Mouse (Mus musculus): ENCODE data around the gene Tmem109. TPM values are rescaled to one million over a fixed set of nuclear protein-coding genes. Genes with fewer than 3 reads are reported as not detected.

The Tmem109 gene
- 61.9 and 63.5 TPM in 2 replicates for polyA plus RNA-seq (2012; rRNA removed)

- peaks cover 14% of the 10 kb centered on the region for H3K4me1 ChIP-seq (ENCODE audit: control insufficient read depth, insufficient read depth, low read length)
- peak within 1 kb of the TSS; percentile 90 for H3K27ac ChIP-seq (ENCODE audit: insufficient read depth, low read length)
- H3K4me3 ChIP-seq (ENCODE audit: insufficient read depth, low read length): peak within 1 kb of the TSS; percentile 60
- TF ChIP-seq CTCF (IDR thresholded peaks at IDR 0.05; ENCODE audit: extremely low read depth, insufficient read depth, low read length) (peak; percentile 30; the same call in 1 of the 2 replicates), POLR2A (IDR thresholded peaks at IDR 0.05; ENCODE audit: extremely low read depth, insufficient read depth, low read length) (peak; percentile 60)
Measured at GRCm38 (mm10) chr19:10881426-10882154, at the start of gene Tmem109. Tmem109 (minus strand) TSS chr19:10882001.

- Histone ChIP-seq H3K4me1 (ENCODE audit: control insufficient read depth, insufficient read depth, low read length) (no peaks in the 10 kb centered on the region; the same call in 1 of the 2 replicates), H3K27ac (ENCODE audit: insufficient read depth, low read length) (no peak overlapping the region), H3K4me3 (ENCODE audit: insufficient read depth, low read length) (no peak overlapping the region)
- TF ChIP-seq POLR2A (IDR thresholded peaks at IDR 0.05; ENCODE audit: extremely low read depth, insufficient read depth, low read length) (no peak), CTCF (IDR thresholded peaks at IDR 0.05; ENCODE audit: extremely low read depth, insufficient read depth, low read length) (no peak)
Measured at GRCm38 (mm10) chr19:10930641-10931040, 48.8 kb upstream of the Tmem109 start.

- TF ChIP-seq POLR2A (IDR thresholded peaks at IDR 0.05; ENCODE audit: extremely low read depth, insufficient read depth, low read length) (no peak), CTCF (IDR thresholded peaks at IDR 0.05; ENCODE audit: extremely low read depth, insufficient read depth, low read length) (no peak)
- H3K27ac ChIP-seq (ENCODE audit: insufficient read depth, low read length): no peak overlapping the region
- no peak overlapping the region for H3K4me3 ChIP-seq (ENCODE audit: insufficient read depth, low read length)
- H3K4me1 ChIP-seq (ENCODE audit: control insufficient read depth, insufficient read depth, low read length): no peaks in the 10 kb centered on the region
Measured at GRCm38 (mm10) chr19:10926666-10927065, 44.9 kb upstream of the Tmem109 start.

- H3K27ac ChIP-seq (ENCODE audit: insufficient read depth, low read length): no peak overlapping the region; the same call in 1 of the 2 replicates
- no peak for TF ChIP-seq CTCF (IDR thresholded peaks at IDR 0.05; ENCODE audit: extremely low read depth, insufficient read depth, low read length)
- no peak for TF ChIP-seq POLR2A (IDR thresholded peaks at IDR 0.05; ENCODE audit: extremely low read depth, insufficient read depth, low read length)
Measured at GRCm38 (mm10) chr19:10926123-10926621, 44.4 kb upstream of the Tmem109 start.

GRCm38 (mm10) chr19:10924220-10924619 is 42.4 kb upstream of the Tmem109 start:
- Histone ChIP-seq H3K4me3 (ENCODE audit: insufficient read depth, low read length) (no peak overlapping the region), H3K4me1 (ENCODE audit: control insufficient read depth, insufficient read depth, low read length) (no peaks in the 10 kb centered on the region), H3K27ac (ENCODE audit: insufficient read depth, low read length) (no peak overlapping the region)
- TF ChIP-seq CTCF (IDR thresholded peaks at IDR 0.05; ENCODE audit: extremely low read depth, insufficient read depth, low read length) (no peak), POLR2A (IDR thresholded peaks at IDR 0.05; ENCODE audit: extremely low read depth, insufficient read depth, low read length) (no peak)

More at GRCm38 (mm10) chr19:10926123-10926621, 44.4 kb upstream of the Tmem109 start:
- no peak overlapping the region for H3K4me3 ChIP-seq (ENCODE audit: insufficient read depth, low read length)
- H3K4me1 ChIP-seq (ENCODE audit: control insufficient read depth, insufficient read depth, low read length): no peaks in the 10 kb centered on the region

GRCm38 (mm10) chr19:10921058-10921457 is 39.3 kb upstream of the Tmem109 start:
- TF ChIP-seq POLR2A (IDR thresholded peaks at IDR 0.05; ENCODE audit: extremely low read depth, insufficient read depth, low read length) (no peak), CTCF (IDR thresholded peaks at IDR 0.05; ENCODE audit: extremely low read depth, insufficient read depth, low read length) (no peak)
- no peaks in the 10 kb centered on the region for H3K4me1 ChIP-seq (ENCODE audit: control insufficient read depth, insufficient read depth, low read length)

GRCm38 (mm10) chr19:10920532-10920931 is 38.7 kb upstream of the Tmem109 start, which contains the start of gene Zp1:
Zp1 (minus strand) TSS chr19:10920632.
- no peak within 1 kb of the TSS for H3K4me3 ChIP-seq (ENCODE audit: insufficient read depth, low read length)
- H3K27ac ChIP-seq (ENCODE audit: insufficient read depth, low read length): no peak within 1 kb of the TSS
- H3K4me1 ChIP-seq (ENCODE audit: control insufficient read depth, insufficient read depth, low read length): no peaks in the 10 kb centered on the region
- no peak for TF ChIP-seq POLR2A (IDR thresholded peaks at IDR 0.05; ENCODE audit: extremely low read depth, insufficient read depth, low read length)

More at GRCm38 (mm10) chr19:10921058-10921457, 39.3 kb upstream of the Tmem109 start:
- Histone ChIP-seq H3K4me3 (ENCODE audit: insufficient read depth, low read length) (no peak overlapping the region), H3K27ac (ENCODE audit: insufficient read depth, low read length) (no peak overlapping the region)

- no peak overlapping the region for H3K27ac ChIP-seq (ENCODE audit: insufficient read depth, low read length)
Measured at GRCm38 (mm10) chr19:10918321-10918991, 36.7 kb upstream of the Tmem109 start.

GRCm38 (mm10) chr19:10916506-10916905 is 34.7 kb upstream of the Tmem109 start:
- Histone ChIP-seq H3K4me3 (ENCODE audit: insufficient read depth, low read length) (no peak overlapping the region), H3K27ac (ENCODE audit: insufficient read depth, low read length) (no peak overlapping the region), H3K4me1 (ENCODE audit: control insufficient read depth, insufficient read depth, low read length) (no peaks in the 10 kb centered on the region)
- no peak for TF ChIP-seq CTCF (IDR thresholded peaks at IDR 0.05; ENCODE audit: extremely low read depth, insufficient read depth, low read length)
- TF ChIP-seq POLR2A (IDR thresholded peaks at IDR 0.05; ENCODE audit: extremely low read depth, insufficient read depth, low read length): no peak

More at GRCm38 (mm10) chr19:10918321-10918991, 36.7 kb upstream of the Tmem109 start:
- no peak for TF ChIP-seq CTCF (IDR thresholded peaks at IDR 0.05; ENCODE audit: extremely low read depth, insufficient read depth, low read length)
- TF ChIP-seq POLR2A (IDR thresholded peaks at IDR 0.05; ENCODE audit: extremely low read depth, insufficient read depth, low read length): no peak
- no peaks in the 10 kb centered on the region for H3K4me1 ChIP-seq (ENCODE audit: control insufficient read depth, insufficient read depth, low read length)
- H3K4me3 ChIP-seq (ENCODE audit: insufficient read depth, low read length): no peak overlapping the region
